Mouse (Mus musculus) hindbrain, postnatal 0 days (tissue): ENCODE data around the gene Slc7a11. TPM values are rescaled to one million over a fixed set of nuclear protein-coding genes. Genes with fewer than 3 reads are reported as not detected.

ENCODE experiments used
- ATAC-seq: fragments of 200-750 bp; cut with Nextera tagmentation; 2 replicates; pipeline ENCODE4 v1.8.0; 2017; ENCODE audit warnings: mild to moderate bottlenecking, moderate TSS enrichment, moderate library complexity
- DNase-seq: peaks from one replicate; pipeline ENCODE4 v3.0.0-alpha.2; 2015; ENCODE audit warnings: low spot score
- H3K27ac ChIP-seq: fragments of 300-500 bp; sonication (generic); 2 replicates; pipeline ENCODE4 v1.5.1; 2014; ENCODE audit warnings: mild to moderate bottlenecking
- H3K27me3 ChIP-seq: fragments of 300-500 bp; sonication (generic); 2 replicates; pipeline ENCODE4 v1.6.1; 2014; ENCODE audit warnings: low read length, mixed read lengths; ENCODE audit not compliant: insufficient read depth
- H3K36me3 ChIP-seq: fragments of 300-500 bp; sonication (generic); 2 replicates; pipeline ENCODE4 v1.6.1; 2014; ENCODE audit warnings: low read length, mixed read lengths; ENCODE audit not compliant: insufficient read depth
- H3K4me1 ChIP-seq: fragments of 300-500 bp; sonication (generic); 2 replicates; pipeline ENCODE4 v1.6.1; 2014; ENCODE audit warnings: antibody characterized with exemption, low read length, mixed read lengths; ENCODE audit not compliant: insufficient read depth
- H3K4me2 ChIP-seq: fragments of 300-500 bp; sonication (generic); 2 replicates; pipeline ENCODE4 v1.6.1; 2014; ENCODE audit warnings: low read depth, mild to moderate bottlenecking, low read length, moderate library complexity, mixed read lengths
- H3K4me3 ChIP-seq: fragments of 300-500 bp; sonication (generic); 2 replicates; pipeline ENCODE4 v1.5.1; 2014; ENCODE audit warnings: low read length
- H3K9ac ChIP-seq: fragments of 300-500 bp; sonication (generic); replicated peaks from 2 replicates; pipeline ENCODE4 v1.6.1; 2014; ENCODE audit warnings: mild to moderate bottlenecking, low read length, moderate library complexity, mixed read lengths
- H3K9me3 ChIP-seq: fragments of 300-500 bp; sonication (generic); 2 replicates; pipeline ENCODE4 v1.6.1; 2016; ENCODE audit warnings: low read length, mixed read lengths
- CTCF ChIP-seq: IDR thresholded peaks from 2 replicates; pipeline ENCODE4 v1.5.1; 2016; ENCODE audit warnings: antibody characterized with exemption, control low read depth, low read depth
- WGBS: fragments of 180-500 bp; shearing (Covaris S2); extraction: QIAGEN DNeasy Blood & Tissue Kit; methylation state at CpG from one replicate; pipeline ENCODE4 v1.1.7; 2014; 5-methylcytosine and 5-hydroxymethylcytosine counted together
- polyA plus RNA-seq: library from polyadenylated mRNA; unstranded; fragments of >200 nt; fragmentation: Nextera tagmentation; extraction: Ambion mirVana; gene quantifications from 2 replicates; pipeline ENCODE4 v1.2.1, GENCODE M21; 2015
- total RNA-seq: library from RNA; depleted of rRNA; stranded (reverse); fragments of >200 nt; gene quantifications from 2 replicates; pipeline ENCODE4 v1.2.3, GENCODE M21; 2014

Slc7a11 gene
- total and polyA plus RNA-seq, 2 experiments from 2014 or later = 4.8 to 18.0 TPM

GRCm38 (mm10) chr3:50224390-50225114 is 218.9 kb downstream of the Slc7a11 start:
- Histone ChIP-seq H3K36me3 (no peaks in the 10 kb centered on the region), H3K9ac (no peak overlapping the region), H3K4me3 (no peak overlapping the region), H3K9me3 (no peaks in the 10 kb centered on the region), H3K27me3 (no peaks in the 10 kb centered on the region), H3K4me1 (no peaks in the 10 kb centered on the region), H3K27ac (no peak overlapping the region), H3K4me2 (no peak overlapping the region)
- no peak for ATAC-seq
- TF ChIP-seq CTCF = no peak
- no peak for DNase-seq
- 74% methylated on average over 2 of the region's 2 CpGs for WGBS

GRCm38 (mm10) chr3:50220454-50220853 is 223.0 kb downstream of the Slc7a11 start:
- no peak for ATAC-seq
- H3K27me3 ChIP-seq = no peaks in the 10 kb centered on the region
- no peak overlapping the region for H3K9ac ChIP-seq
- DNase-seq = no peak
- TF ChIP-seq CTCF = no peak
- 86% methylated on average over 2 of the region's 2 CpGs for WGBS
- no peak overlapping the region for H3K27ac ChIP-seq
- no peaks in the 10 kb centered on the region for H3K4me1 ChIP-seq
- no peaks in the 10 kb centered on the region for H3K36me3 ChIP-seq
- no peak overlapping the region for H3K4me3 ChIP-seq
- H3K4me2 ChIP-seq = no peak overlapping the region
- H3K9me3 ChIP-seq = no peaks in the 10 kb centered on the region

GRCm38 (mm10) chr3:50186369-50186768 is 257.0 kb downstream of the Slc7a11 start:
- no peak overlapping the region for H3K4me3 ChIP-seq
- H3K9me3 ChIP-seq = no peaks in the 10 kb centered on the region
- H3K4me2 ChIP-seq = no peak overlapping the region
- no peak overlapping the region for H3K27ac ChIP-seq
- no peaks in the 10 kb centered on the region for H3K27me3 ChIP-seq
- DNase-seq (no peak), ATAC-seq (no peak)
- no peak for TF ChIP-seq CTCF
- 87% methylated on average over 5 of the region's 5 CpGs for WGBS
- no peak overlapping the region for H3K9ac ChIP-seq
- H3K36me3 ChIP-seq = no peaks in the 10 kb centered on the region
- H3K4me1 ChIP-seq = no peaks in the 10 kb centered on the region

DNA sequence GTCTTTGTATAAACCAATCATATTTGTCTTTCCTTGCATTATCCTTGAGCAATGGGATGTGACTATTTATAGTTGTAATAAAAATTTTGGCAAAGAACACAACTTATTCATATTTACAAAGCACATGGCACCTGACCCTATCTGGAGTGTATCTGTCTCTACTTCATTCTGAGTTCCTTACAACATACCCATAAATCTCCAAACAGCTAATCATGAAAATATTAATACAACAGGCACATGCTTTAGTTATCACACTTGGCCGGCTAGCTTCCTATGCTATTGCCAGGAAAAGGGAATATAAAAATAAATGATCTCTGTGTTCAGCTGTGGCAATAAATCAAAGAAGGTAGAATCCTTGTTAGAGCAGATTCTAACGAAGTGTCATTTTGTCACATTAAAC is 257.5 kb downstream of the Slc7a11 start:
- Histone ChIP-seq H3K36me3 (no peaks in the 10 kb centered on the region), H3K4me2 (no peak overlapping the region), H3K9me3 (no peaks in the 10 kb centered on the region), H3K4me3 (no peak overlapping the region), H3K27me3 (no peaks in the 10 kb centered on the region), H3K9ac (no peak overlapping the region), H3K4me1 (no peaks in the 10 kb centered on the region), H3K27ac (no peak overlapping the region)
- ATAC-seq (no peak), DNase-seq (no peak)
- 75% methylated on average over 2 of the region's 2 CpGs for WGBS
- no peak for TF ChIP-seq CTCF

DNA sequence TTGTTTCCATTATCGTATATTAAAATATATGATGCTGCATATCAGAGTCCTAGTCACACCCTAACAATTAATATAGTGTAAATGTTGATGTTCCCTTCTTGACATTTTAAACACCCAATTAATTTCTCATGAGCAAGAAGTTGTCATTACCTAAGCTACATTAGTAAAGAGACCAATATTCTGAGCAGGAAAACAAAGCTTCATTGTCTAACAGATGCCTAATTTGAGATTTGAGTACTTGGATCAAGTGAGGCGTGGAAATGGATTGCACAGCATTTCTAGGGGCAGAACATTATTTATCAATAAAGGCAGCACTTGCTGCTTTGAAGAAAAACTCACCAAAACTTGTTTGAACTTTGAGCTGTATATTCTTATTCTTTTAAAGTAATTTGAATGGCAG is 282.7 kb downstream of the Slc7a11 start:
- ATAC-seq (no peak), DNase-seq (no peak)
- no peak overlapping the region for H3K4me3 ChIP-seq
- WGBS = 82% methylated on average over 2 of the region's 2 CpGs
- H3K4me1 ChIP-seq = no peaks in the 10 kb centered on the region
- no peaks in the 10 kb centered on the region for H3K36me3 ChIP-seq
- H3K9me3 ChIP-seq = no peaks in the 10 kb centered on the region
- no peak overlapping the region for H3K4me2 ChIP-seq
- H3K9ac ChIP-seq = no peak overlapping the region
- no peak overlapping the region for H3K27ac ChIP-seq
- no peak for TF ChIP-seq CTCF
- no peaks in the 10 kb centered on the region for H3K27me3 ChIP-seq

GRCm38 (mm10) chr3:50144144-50144543 is 299.3 kb downstream of the Slc7a11 start:
- no peak for TF ChIP-seq CTCF

DNA sequence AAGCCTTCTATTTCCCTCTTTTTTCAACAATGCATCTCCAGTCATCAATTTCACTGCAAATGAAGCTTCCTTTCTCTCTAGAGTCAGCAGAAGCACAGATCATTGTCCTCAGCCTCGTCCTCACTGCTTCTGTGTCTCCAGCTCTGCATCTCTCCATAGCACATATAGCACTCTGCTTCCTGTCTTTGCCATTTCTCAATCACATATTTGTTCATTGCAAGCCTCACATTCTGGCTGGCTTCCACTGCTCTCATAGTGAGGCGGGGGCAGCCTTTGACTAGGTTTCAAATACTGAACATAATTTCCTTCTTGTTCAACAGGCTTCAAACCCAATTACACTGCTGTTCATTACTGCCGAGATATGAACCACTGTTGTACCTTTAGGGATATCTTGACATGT is 305.1 kb downstream of the Slc7a11 start:
- ATAC-seq (no peak), DNase-seq (no peak)
- no peak for TF ChIP-seq CTCF
- 68% methylated on average over 3 of the region's 3 CpGs for WGBS
- no peak overlapping the region for H3K4me3 ChIP-seq
- no peaks in the 10 kb centered on the region for H3K9me3 ChIP-seq
- no peak overlapping the region for H3K4me2 ChIP-seq
- H3K27ac ChIP-seq = no peak overlapping the region
- H3K27me3 ChIP-seq = no peaks in the 10 kb centered on the region
- H3K4me1 ChIP-seq = no peaks in the 10 kb centered on the region
- H3K36me3 ChIP-seq = no peaks in the 10 kb centered on the region
- no peak overlapping the region for H3K9ac ChIP-seq

More at GRCm38 (mm10) chr3:50144144-50144543, 299.3 kb downstream of the Slc7a11 start:
- Histone ChIP-seq H3K4me1 (no peaks in the 10 kb centered on the region), H3K36me3 (no peaks in the 10 kb centered on the region), H3K27ac (no peak overlapping the region), H3K9ac (no peak overlapping the region), H3K9me3 (no peaks in the 10 kb centered on the region), H3K4me3 (no peak overlapping the region), H3K4me2 (no peak overlapping the region), H3K27me3 (no peaks in the 10 kb centered on the region)
- DNase-seq = no peak
- ATAC-seq = no peak
